Mouse (Mus musculus) cerebellum, adult 9-11 months (tissue): Measurements from ENCODE around the gene Msi2.
A peak's percentile ranks its signal among the peaks of the same experiment; 100 is the strongest.

ENCODE experiments used
- DNase-seq: peaks from one replicate; pipeline ENCODE4 v3.0.0; 2022

Msi2 gene

DNA sequence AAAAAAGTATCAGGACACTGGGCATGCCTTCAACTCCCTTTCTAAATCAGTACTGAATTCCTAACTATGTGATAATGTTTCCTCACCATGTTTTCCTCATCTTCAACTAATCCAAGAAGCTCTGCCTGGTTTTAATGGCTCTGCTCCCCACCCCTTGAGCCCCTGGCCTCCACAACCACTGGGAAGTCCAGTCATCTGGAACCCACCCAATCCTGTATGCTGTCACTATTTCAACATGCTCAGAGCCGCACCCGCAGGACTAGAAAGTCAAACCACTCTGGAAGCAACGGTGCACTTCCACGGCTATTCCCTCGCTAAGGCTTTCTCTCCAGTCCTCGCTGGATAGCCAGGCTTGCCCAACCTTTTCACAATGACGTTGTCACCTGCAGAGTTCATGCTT, 106.2 kb downstream of the Msi2 start:
- DNase-seq = no peak

DNA sequence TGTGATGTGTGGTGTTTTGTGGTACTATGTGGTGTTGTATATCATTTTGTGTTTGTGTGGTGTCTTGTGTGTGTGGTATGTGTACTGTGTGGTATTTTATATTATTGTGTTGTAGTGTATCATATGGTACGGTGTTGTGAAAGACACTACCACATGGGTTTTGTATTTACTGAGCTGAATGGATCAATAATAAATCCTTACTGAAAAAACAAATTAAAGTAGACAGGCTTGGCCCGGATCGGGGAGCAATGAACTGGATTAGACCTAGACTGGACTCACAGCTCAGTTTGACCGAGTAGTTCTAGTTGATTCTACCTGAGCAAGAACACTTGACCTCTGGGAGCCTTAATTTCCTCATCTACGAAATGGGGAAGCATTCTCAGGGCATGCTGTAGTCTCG, 107.5 kb downstream of the Msi2 start:
- DNase-seq = no peak

DNA sequence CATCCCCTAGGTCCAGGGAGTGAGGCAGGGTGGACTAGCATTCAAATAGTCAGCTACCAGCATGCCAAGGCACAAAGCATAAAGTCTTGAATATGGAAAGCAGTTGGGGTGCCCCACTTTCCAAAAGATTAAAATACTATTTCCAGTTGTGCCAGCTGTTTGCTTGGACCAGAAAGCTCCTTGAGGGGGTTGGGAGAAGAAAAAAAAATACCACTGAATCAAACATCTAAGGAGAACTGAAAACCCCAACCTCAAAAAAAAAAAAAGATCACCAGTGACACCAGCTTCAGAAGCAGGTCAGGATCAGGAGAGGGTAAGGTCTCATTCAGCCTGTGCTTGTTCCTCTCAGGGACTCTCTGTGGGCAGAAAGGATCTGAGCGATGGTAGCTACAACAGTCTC, 108.2 kb downstream of the Msi2 start:
- no peak for DNase-seq

DNA sequence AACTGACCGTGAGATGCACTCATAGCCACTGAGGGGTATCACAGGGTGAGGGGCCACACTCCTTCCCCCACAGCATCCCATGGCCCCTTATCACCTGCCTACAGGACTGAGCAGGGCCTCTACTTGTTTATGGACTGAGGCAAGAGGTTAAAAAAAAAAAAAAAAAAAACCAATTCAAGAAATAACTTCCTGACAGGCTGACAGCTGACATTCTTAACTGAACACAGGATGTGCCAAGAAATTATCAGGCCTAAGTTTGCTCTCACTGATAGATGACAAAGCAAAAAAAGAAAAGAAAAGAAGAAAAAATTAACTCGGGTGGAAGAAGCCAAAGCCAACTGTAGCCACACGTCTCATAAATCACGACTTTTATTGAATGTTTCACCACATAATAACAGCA, 109.7 kb downstream of the Msi2 start:
- DNase-seq = no peak

DNA sequence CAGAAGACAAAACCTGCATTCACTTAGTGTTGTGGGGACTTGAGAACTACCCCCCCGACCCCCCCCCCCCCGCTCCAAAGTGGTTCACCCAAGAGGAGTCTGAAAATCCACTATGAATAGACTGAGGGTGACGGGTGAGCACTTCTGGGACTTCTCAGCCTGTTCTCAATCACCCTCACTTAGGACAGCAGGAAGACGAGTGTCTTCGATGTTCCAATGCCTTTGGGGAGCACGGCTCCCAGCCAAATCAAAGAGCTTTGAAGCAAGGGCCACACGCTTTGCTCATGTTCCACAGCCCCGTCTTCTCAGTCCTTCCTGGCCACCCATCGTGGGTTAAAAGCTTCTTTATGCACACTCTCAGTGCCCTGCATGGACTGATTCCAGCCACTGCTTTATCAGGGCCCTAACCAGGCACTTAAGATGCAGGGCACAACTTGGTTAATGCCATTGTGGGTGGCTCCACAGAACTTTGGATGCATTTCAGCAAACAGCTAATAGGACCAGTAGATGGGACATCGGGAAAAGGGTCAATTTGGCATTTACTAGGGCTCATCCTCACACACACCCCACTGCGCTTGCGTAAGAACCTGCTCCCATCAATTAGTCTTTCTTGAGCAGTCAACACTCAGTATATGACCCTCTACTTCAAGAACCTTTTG, 110.5 kb downstream of the Msi2 start:
- peak; percentile 47 for DNase-seq

DNA sequence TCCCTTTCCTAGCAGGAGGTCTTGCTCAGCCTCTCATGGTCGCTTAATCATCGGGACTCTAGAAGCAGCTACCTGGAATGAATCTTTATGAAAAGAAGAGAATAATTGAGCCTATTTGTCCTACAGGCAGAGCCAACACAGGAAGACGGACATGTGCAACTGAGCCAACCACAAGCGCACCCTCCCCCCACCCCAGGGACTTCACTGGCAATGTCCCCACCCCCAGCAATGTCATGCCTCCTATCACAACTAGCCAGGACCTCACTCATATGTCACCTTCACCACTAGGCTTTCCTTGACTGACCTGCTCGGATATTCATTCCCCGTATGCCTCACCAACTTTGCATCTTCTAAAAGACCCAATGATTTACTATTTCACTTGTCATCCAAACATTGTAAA, 112.5 kb downstream of the Msi2 start:
- DNase-seq = no peak

DNA sequence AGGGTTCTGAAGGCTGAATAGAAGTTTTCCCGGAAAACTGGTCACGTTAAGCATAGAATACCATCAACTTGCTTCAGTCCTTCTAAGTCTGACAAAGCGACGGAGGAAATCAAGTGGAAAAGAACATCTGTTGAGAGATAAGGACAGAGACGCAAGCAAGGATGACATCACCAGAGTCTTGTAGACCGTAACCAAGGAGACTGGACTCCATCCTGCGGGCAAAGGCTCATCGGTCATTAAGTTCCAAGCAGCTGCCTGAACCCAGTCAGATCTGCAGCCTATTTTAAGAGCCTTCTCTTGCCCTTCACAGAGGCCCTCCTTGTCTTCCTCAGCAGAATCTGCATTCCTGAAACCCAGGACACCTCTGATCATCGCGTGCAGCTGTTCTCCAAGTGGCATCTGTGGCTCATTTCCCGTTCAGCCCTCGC, 113.2 kb downstream of the Msi2 start:
- no peak for DNase-seq

DNA sequence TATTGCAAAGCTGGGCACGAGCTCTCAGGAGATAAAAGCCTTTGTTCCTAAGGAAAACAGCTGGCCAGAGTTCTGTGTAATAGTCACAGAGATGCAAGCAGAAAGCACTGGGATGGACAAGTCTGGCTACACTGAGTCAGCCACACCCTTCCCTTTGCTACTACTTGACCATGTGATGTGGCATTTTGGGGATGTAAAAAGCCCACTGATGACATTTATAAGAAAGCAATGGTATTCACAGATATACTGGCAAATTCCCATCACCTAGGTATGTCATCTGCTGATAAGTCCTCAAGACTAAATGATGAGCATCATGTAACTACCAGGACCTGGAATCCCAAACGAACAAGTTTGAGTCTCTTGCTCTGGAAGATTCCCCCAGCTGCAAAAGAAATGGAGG, 113.7 kb downstream of the Msi2 start:
- DNase-seq = no peak

DNA sequence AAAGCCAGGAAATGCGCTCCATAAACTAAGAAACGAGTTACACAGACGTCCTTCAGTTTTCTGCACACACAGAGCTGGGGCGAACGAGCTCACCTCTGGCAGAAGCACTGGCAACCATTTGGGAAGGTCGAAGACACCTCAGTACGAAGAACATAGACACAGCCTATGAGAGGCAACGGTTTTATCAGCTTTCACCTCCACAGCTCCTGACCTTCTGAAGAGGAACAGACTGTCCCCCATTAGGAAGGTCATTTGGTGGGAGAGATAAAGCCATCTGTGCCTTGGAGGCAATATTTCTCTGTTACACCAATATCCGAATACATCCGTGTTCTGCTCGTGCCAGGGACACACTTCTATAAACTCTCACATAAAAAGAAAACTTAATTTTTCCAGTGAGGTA, 114.9 kb downstream of the Msi2 start:
- DNase-seq = no peak

DNA sequence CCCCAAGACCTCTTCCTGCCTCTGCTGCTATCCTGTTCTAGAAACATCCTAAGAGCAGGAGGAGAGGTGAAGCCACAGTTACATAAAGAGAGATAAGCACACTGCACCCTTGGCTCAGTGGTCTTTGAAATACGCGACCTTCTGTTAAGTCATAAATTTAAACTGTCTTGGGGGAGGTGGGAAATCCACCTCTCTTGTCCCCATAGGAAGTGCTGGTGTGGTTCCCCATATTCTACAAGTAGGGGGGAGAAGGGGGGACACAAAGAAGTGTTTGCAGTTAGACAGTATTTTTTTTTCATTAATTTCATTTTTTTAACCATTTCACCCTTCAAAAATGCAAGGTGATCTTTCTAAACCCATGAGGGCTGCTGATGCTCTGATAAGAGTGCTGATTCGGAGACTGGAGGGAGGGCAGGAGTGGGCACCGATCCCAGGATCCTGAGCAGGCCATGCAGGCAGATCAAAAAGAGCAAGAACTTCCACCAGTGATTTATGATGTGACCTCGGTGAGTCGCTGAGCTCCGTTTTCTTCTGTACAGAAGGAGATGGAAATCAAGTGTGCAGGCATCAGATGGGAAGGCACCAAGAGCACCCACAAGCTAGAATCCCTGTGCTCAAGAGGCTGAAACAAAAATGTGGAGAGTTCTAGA, 115.7 kb downstream of the Msi2 start:
- DNase-seq = no peak

DNA sequence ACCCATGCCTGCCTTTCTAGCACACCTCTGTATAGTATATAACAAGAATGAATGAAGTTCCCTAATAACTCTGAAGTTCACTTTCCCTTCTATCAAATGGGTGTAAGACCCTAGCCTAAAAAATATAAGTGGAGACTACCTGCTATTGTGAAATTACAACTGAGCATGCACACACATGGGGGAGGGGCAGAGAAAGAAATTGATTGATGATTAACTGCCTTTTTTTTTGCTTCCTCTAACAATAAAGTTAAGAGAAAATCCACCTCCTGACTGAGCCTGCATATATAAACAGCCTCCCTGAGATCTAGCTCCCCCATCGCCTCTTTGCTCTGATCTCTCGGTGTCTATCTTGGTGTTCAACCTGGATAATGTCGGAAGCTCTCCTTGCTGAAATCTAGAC, 118.1 kb downstream of the Msi2 start:
- no peak for DNase-seq

DNA sequence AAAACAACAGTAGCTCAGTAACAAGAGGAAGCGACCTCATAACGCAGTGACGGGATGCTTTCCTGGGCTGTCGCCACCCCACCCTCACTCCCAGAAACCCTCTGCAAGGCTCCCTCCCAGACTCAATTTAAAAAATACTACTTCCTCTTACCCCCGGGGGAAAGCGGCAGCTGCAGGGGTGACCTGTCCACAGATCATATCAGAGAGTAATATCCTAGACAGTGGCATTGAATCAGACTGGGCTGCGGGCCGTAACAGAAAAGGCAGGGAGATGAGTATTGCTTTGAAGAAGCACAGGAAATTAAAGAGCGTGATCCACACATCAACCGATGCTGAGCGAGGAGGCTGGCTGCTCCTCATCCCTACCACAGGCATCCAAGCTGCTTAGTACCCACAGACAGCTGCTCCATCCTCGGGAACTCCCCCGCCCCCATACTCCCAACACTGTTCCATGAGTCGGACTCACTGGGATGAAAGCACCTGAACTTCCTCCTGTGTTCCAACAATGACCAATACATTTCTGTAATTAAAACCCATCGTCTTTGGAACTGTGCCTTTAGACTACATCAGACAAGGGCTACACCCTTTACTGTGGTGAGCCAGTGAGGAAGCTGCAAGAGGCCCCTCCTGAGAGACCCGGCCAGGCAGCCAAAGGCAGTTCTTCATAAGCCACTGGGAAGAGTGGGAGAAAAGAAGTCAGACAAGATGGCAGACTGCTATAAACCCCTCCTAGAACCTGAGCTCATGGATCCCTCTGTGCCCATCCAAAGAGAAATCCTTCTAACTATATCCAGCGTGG, 118.8 kb downstream of the Msi2 start:
- DNase-seq = peak; percentile 62

DNA sequence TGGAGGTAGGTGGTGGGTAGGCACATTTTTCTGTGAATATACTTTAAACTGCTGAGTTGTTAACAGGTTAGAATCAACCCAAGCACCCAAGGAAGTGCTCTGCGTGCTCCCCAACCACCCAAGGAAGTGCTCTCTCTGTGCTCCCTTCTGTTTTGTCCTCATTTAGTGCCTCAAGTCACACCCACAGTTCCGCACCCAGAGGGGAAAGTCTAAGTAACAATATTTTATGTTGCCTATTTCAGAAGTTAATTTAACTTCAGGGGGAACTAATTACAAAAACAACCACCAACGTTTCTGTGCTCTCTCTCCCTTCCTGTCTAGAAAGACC, 119.5 kb downstream of the Msi2 start:
- no peak for DNase-seq

DNA sequence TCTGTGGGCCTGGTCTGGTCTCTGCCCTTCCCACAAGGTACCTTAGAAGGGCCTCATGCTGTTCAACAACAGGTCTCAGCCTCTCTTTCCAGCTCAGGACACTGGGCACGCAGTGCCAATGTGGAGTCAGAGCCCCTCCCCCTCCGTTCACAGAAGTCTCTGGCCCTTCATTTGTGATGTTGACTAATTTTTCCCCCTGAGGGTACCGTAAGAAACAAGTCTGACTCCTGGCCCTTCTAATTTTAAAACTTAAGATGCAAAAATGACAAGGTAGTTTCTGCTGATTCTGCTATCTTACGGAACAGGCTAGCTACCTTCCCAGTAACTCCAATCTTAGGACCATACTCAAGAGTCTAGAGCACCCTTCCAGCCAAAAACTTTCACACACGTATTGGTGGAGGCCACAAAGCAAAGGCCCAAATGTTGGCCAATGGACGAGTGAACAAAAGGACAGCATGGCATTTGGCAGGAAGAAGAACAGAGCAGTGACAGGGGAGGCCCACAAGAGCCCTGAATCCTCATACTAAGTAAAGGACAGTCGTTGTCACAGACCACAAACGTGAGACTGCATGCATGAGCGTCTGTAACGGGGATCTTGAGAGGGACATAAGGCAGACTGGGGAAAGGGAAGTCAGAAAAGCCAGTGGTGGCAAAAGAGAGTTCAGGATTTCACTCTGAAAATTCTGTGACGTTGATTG, 120.0 kb downstream of the Msi2 start:
- DNase-seq = no peak

DNA sequence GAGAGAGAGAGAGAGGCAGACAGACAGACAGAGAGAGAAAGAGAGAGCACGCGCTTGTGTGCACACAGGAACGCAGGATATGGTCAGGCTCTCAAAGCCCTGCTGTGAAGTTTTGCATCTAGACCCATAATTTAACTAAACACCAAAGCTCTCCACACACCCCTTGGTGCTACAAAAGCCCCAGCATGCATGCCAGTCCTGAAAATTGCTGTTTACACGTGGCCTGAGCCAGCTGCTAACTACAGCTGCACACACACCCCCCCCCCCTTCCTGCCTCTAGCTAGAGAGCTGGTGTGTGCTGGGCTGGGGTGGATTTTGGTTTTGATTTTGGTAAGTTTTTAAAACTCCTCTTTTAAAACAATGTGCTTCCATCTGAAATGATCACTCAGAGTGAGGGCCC, 122.7 kb downstream of the Msi2 start:
- no peak for DNase-seq

DNA sequence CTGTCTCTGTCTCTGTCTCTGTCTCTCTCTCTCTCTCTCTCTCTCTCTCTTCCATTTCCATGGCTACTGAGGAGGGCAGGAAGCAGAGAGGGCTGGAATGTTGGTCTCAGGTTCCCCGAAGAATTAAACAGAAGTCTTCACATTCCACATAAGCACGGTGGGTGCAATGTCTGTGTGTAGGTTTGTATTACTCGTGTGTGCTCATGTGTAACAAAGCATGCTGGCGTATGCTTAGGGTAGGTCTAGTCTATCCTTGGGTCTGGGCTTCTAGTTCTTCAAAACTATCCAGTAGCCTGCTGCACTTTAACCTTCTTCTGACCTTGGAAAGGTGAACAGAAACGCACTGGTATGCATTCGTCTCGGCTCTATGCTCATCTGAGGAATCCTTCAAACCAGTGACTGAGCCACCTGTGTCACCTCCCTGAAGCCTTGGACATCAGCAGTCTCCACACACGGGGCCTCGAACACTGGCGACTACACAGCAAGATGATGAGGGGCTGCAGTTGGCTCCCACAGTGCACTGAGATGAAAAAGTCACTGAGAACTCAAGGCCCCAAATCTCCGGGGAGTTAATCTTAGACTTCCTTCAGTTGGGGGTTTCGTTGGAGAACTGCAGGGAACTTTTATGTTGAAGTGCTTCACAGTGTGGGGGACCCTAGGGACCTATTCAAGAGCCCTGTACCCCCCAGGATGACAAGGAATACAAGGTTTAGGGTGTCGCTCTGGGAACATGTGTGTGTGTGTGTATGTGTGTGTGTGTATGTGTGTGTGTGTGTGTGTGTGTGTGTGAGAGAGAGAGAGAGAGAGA, 123.3 kb downstream of the Msi2 start:
- no peak for DNase-seq

DNA sequence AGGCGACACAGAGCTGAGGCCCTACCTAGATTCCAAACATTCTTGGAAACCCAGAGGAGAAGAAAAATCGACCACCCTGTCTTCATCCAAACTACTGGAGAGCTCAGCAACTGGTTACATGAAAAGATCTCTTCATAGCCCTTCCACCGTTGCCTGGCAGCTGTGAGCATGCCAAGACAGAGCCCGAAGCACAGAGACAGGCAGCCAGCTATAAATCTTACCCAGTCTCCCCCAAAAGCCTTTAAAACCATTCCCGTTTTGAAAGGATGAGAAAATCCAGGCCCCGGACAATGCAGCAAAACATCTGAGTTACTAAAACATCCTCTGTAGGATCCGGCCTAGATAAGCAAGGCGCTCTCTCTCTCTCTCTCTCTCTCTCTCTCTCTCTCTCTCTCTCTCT, 124.3 kb downstream of the Msi2 start:
- no peak for DNase-seq

DNA sequence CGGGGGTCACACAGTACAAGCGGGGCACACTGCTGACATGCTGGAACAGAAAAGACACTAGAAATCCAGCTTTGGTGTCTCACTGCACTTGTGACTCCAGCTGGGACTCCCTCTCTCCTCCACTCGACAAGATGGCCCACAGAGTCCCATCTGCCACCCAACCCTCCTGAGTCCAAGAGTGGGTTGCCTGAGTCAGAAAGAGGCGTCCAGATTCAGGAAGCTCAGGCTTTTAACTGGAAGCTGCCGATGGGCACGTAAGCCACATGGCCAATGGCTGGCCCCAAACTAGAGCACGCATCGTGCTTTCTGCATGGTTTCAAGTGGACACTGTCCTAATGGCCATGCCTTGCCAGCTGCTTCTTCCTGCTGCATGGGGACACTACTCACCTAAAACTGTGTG, 126.2 kb downstream of the Msi2 start:
- peak; percentile 76 for DNase-seq

DNA sequence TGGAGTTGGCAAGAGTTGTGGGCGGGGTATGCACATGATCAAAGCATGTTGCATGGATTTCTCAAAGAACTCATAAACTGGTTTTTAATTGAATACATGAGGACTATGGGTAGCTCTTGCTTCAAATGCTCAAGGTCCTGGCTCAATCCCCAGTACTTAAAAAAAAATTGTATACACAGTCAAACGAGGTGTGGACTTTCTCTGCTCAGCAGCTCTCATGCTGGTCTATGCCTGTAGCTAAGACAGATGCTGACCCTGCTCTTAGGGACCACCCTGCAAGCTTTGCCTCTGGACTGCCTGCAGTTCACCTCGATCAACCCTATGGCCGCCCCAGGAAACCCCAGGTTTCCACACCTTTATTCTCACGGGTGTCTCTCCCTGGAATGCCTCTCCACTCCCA, 127.7 kb downstream of the Msi2 start:
- no peak for DNase-seq

DNA sequence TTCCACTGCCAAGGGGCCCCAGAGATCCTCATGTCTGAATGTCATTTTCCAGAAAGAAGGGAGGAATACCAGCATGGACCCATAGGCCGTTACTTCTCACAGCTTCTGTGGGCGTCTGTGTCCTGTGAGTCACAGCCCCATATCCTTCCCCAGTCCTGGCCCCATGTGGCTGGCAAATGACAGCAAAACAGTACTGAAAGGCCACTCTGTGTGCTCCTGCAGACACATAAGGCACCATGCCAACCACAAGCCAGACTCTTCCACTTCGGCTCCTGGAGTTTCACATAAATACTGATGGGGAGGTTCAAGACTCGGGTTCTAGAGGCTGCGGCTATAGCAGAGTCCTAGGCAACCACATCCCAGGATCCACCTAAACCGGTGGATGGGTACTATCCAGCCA, 128.7 kb downstream of the Msi2 start:
- DNase-seq = peak; percentile 57

DNA sequence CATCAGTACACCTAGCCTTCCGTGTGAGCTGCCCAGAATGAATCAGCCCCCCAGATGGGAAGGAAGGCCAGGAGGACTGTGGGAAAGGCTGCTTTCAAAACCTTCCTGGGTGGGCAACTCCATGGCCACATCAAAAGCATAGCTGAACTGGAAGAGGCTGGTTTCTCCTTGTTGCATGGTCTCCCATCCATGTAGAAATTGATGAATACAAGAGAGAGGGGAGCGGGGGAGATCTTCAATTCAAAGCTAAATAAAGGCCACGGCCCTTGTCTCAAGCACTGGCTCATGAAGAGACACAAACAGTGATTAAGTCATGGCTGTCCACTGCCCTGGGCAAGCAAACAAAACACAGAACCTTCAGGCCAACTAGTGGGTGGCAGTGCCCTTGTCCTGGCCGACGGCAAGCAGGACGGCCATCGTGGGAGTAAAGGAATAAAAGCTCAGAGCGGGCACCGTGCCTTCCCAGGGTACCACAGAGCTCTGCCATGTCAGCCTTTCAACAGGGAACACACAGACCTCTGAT, 129.6 kb downstream of the Msi2 start:
- DNase-seq = no peak

DNA sequence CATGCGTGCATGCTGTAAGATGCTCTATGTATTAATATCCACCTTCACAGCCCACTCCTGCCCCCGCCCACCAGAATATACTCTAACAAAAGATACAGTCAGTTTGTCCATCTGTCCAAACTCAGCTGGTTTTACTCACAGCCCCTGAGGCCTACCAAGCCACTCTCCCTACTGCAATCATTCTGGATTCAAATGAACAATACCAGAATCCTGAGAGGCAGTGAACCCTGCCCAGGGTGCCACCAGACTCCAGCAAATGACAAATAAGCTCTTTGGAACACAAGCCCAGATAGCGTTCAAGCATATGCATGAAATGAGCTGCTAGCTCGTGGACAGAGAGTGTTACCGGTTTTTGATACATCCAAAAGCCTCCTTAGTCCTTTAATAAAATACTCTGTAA, 130.6 kb downstream of the Msi2 start:
- DNase-seq = no peak

DNA sequence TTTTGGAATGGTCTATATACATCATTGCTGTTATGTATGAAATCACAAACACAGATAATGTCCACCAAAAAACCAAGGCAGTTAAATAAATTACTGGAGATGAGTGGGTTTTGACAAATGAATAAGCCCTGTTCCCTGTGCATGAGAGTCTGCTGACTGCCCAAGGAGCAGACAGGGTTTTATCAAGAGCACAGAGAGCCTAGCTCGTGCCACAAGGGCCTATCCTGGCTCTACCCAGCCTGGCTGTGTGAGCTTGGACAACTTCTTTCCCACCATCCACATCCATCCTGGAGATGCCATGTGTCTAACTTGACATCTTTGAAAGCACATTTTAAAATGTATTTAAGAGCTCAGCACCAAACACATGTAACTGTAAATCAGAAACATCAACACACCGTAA, 132.4 kb downstream of the Msi2 start:
- DNase-seq = no peak
